Mouse (Mus musculus) cerebellum, adult 2 months (tissue): ENCODE data around the gene Mcemp1.

Experiments used
- CTCF ChIP-seq: fragments of 200-500 bp; IDR thresholded peaks from 2 replicates; pipeline ENCODE4 v1.5.1; 2011; ENCODE audit warnings: low read depth, mild to moderate bottlenecking, control low read depth, low read length, moderate library complexity, borderline replicate concordance; ENCODE audit not compliant: insufficient read depth
- POLR2A ChIP-seq: fragments of 200-500 bp; IDR thresholded peaks from 2 replicates; pipeline ENCODE4 v1.6.1; 2011; ENCODE audit warnings: low read length, control low read depth, borderline replicate concordance; ENCODE audit not compliant: insufficient read depth

DNA sequence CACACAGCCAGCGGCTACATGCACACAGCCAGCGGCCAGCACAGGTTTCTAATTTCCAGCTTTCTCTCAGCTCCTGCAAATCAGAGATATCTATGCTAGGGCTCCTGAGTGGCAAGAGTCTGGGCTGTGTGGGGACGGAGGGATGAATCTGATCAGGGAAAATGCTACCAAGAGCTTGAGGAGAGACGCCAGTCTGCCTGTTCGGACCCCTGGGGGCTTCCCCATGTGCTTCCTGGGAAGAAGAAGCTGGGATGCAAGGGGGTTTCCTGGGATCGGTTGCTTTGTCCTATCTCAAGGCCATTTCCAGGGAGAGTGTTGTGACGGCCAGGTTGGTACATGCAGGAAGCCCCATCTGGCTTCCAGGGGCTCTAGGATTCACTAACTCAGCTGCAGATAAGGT is 42.1 kb downstream of the Mcemp1 start:
- TF ChIP-seq POLR2A (no peak), CTCF (no peak)
